Mouse (Mus musculus): ENCODE measurements around the gene 4930519P11Rik.

DNA sequence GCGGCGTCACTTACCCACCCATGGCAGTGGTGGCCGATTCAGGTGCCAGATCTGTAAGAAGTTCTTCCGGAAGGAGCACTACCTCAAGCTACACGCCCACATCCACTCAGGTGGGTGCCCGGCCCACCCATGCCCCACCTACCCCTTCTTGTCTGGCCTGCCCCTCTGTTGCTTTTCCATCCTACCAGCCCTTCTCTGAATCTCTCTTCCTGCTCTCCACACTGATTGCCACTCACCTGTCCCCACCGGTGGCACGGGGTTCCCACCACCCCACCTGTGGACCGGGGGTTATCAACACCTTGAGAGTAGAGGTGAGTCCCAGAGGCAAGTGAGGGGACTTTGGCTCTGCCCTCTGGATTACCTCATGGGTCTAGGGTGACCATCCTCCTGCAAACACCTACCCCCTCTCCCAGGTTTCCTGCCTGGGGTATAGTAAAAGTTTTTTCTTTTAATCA lies 28.8 kb upstream of the 4930519P11Rik start:
- TF ChIP-seq CTCF (IDR thresholded peaks at IDR 0.05; ENCODE audit: low read depth) (no peak), EP300 (IDR thresholded peaks at IDR 0.05; ENCODE audit: low read depth) (no peak)
